ENCODE assay signal across 8 mouse cellular contexts in the genomic region with DNA sequence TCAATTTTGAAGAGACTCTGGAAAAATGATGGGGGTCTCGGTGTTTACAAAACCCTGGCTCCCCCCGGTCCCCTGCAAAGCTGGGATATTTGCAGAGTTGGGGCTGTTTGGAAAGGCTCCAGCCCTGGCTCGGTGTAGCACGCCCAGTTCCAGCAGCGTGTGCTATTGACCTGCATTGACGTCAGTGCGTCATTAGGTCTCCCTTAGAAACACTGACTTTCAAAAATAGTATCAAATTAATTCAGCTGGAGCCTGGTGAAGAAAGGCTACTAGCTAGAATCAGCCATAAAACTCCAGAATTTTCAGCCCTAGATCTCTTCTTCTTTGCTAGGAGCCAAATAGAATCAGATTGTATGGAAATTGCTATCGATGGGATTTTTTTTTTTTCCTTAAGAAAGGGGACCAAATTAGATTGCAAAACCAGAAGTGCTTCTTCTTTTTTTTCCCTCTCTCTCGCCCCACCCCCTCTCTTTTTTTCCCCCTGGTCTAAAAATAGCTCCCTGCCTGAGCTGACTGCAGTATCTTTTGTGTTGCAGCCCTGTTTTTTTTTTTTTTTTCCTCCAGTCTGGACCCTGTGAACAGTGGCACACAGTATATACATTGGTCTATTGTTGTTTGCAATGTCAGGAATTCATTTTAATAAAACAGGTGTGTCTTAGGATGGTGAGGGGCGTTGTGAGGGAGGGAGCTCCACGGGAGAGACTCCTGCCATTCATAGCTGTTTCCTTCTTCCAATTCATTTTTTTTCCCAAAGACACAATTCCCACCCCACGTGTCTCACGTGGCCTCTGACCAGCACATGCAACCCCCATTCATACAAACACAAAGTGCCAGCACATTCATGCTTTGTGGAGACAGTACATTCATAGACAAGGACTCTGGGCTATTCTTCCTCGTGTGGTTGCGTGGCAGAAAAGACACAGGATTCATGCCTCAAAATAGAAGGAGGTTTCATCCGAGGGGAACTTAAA.
DNase-seq lines count a peak whose midpoint lies in the region; ATAC-seq and TF ChIP-seq lines count a peak whose summit lies in the region.

No protein-coding gene starts in this region.

- 5% methylated on average over 16 of the region's 16 CpGs for WGBS in cerebellum, adult 2 months
- WGBS in heart, embryonic 11.5 days (ENCODE audit: insufficient replicate concordance) = 5% methylated on average over 16 of the region's 16 CpGs
- 8% methylated on average over 16 of the region's 16 CpGs for WGBS in kidney, embryonic 14.5 days
- WGBS in lung, embryonic 15.5 days = 8% methylated on average over 16 of the region's 16 CpGs

- TF ChIP-seq CTCF in cerebellum, adult 2 months (IDR thresholded peaks at IDR 0.05; ENCODE audit: borderline replicate concordance, insufficient read depth, low read depth, low read length) = no peak

- peak overlapping the region; percentile 11 for H3K4me3 ChIP-seq in cerebellum, adult 2 months (replicated peaks; ENCODE audit: insufficient read depth, low read depth, low read length)
- H3K4me3 ChIP-seq in heart, embryonic 11.5 days (ENCODE audit: low read depth, low read length) = peak overlapping the region; percentile 43
- H3K4me3 ChIP-seq in kidney, embryonic 14.5 days (ENCODE audit: low read length) = peak overlapping the region; percentile 22
- H3K4me3 ChIP-seq in lung, embryonic 15.5 days = peak overlapping the region; percentile 26

- no peaks in the 10 kb centered on the region for H3K27me3 ChIP-seq in cerebellum, adult 2 months (ENCODE audit: control insufficient read depth, insufficient read depth, low read length)
- H3K27me3 ChIP-seq in heart, embryonic 11.5 days (ENCODE audit: control insufficient read depth, insufficient read depth, low read length) = peaks cover 3% of the 10 kb centered on the region; the same call in 1 of the 2 replicates
- H3K27me3 ChIP-seq in kidney, embryonic 14.5 days (ENCODE audit: control insufficient read depth, insufficient read depth, low read length) = peaks cover 45% of the 10 kb centered on the region
- peaks cover 11% of the 10 kb centered on the region for H3K27me3 ChIP-seq in lung, embryonic 15.5 days

- peak overlapping the region; percentile 74 for H3K4me2 ChIP-seq in heart, embryonic 11.5 days
- peak overlapping the region; percentile 39 for H3K4me2 ChIP-seq in kidney, embryonic 14.5 days (replicated peaks; ENCODE audit: low read depth, low read length)
- peak overlapping the region; percentile 61 for H3K4me2 ChIP-seq in lung, embryonic 15.5 days

- H3K9me3 ChIP-seq in heart, embryonic 11.5 days (replicated peaks; ENCODE audit: control insufficient read depth, low read length) = no peaks in the 10 kb centered on the region
- H3K9me3 ChIP-seq in kidney, embryonic 14.5 days (ENCODE audit: control insufficient read depth, low read length) = no peaks in the 10 kb centered on the region
- no peaks in the 10 kb centered on the region for H3K9me3 ChIP-seq in lung, embryonic 15.5 days

- H3K9ac ChIP-seq in heart, embryonic 11.5 days (ENCODE audit: low read depth, low read length) = peak overlapping the region; percentile 66; the same call in 1 of the 2 replicates
- no peak overlapping the region for H3K9ac ChIP-seq in kidney, embryonic 14.5 days (ENCODE audit: low read depth, low read length)
- no peak overlapping the region for H3K9ac ChIP-seq in lung, embryonic 15.5 days

- no peak for TF ChIP-seq POLR2A in cerebellum, adult 2 months (IDR thresholded peaks at IDR 0.05; ENCODE audit: borderline replicate concordance, insufficient read depth, low read length)

- H3K36me3 ChIP-seq in heart, embryonic 11.5 days (ENCODE audit: control insufficient read depth, insufficient read depth, low read length) = no peaks in the 10 kb centered on the region
- H3K36me3 ChIP-seq in kidney, embryonic 14.5 days (ENCODE audit: control insufficient read depth, insufficient read depth, low read length) = no peaks in the 10 kb centered on the region
- H3K36me3 ChIP-seq in lung, embryonic 15.5 days = no peaks in the 10 kb centered on the region

- peak; percentile 83 to 89 for DNase-seq in cerebellum, adult 2 months
- no peak for DNase-seq in cerebellum, postnatal 4 days (ENCODE audit: low spot score in 2 of 2)
- DNase-seq in cerebellum, postnatal 36 days = peak; percentile 63 to 71
- peak; percentile 82 for DNase-seq in retina, postnatal 1 day
- no peak for DNase-seq in spleen, postnatal 10 days (ENCODE audit: low spot score in 2 of 2)

- peak; percentile 36; the same call in 1 of the 2 replicates for ATAC-seq in heart, embryonic 11.5 days (replicated peaks; ENCODE audit: insufficient number of reproducible peaks, low FRiP score, low TSS enrichment)
- ATAC-seq in kidney, embryonic 14.5 days (ENCODE audit: low FRiP score, low TSS enrichment) = 0 out of 2 replicates have a peak, but pooled peaks have one; percentile 28
- ATAC-seq in lung, embryonic 15.5 days (ENCODE audit: borderline replicate concordance, extremely low read depth, low FRiP score, low TSS enrichment) = peak; percentile 55; the same call in 1 of the 2 replicates

- H3K4me1 ChIP-seq in cerebellum, adult 2 months (ENCODE audit: control insufficient read depth, insufficient read depth, low read length) = peaks cover 8% of the 10 kb centered on the region
- H3K4me1 ChIP-seq in heart, embryonic 11.5 days (ENCODE audit: control insufficient read depth, insufficient read depth, low read length) = peaks cover 18% of the 10 kb centered on the region
- H3K4me1 ChIP-seq in kidney, embryonic 14.5 days (ENCODE audit: control insufficient read depth, insufficient read depth, low read length) = peaks cover 18% of the 10 kb centered on the region; the same call in 1 of the 2 replicates
- peaks cover 26% of the 10 kb centered on the region for H3K4me1 ChIP-seq in lung, embryonic 15.5 days

- H3K27ac ChIP-seq in cerebellum, adult 2 months (ENCODE audit: insufficient read depth, low read length) = peak overlapping the region; percentile 72; the same call in 1 of the 2 replicates
- peak overlapping the region; percentile 73; the same call in 1 of the 2 replicates for H3K27ac ChIP-seq in heart, embryonic 11.5 days (ENCODE audit: low read depth, low read length)
- H3K27ac ChIP-seq in kidney, embryonic 14.5 days (ENCODE audit: low read depth, low read length) = no peak overlapping the region
- 0 out of 2 replicates have a peak overlapping the region, but pooled peaks have one; percentile 26 for H3K27ac ChIP-seq in lung, embryonic 15.5 days

Comparison
In these comparisons a context has a peak if more than half of its experiments do, and no peak if none do; other contexts are left out.
1. DNase-seq: peak in cerebellum, adult 2 months (2 of 2), cerebellum, postnatal 36 days (2 of 2) and retina, postnatal 1 day (single experiment); none in cerebellum, postnatal 4 days (0 of 2) and spleen, postnatal 10 days (0 of 2).
2. Peak in every context shown above with its lines, with median percentiles within 50 percentile points of each other: H3K4me3 ChIP-seq, ATAC-seq and H3K4me2 ChIP-seq.